Mouse (Mus musculus): ENCODE measurements around the gene Noct. TPM values are rescaled to one million over a fixed set of nuclear protein-coding genes. Genes with fewer than 3 reads are reported as not detected.

The Noct gene
- polyA plus RNA-seq, 1 experiment from 2014 or later = 28.8 TPM

DNA sequence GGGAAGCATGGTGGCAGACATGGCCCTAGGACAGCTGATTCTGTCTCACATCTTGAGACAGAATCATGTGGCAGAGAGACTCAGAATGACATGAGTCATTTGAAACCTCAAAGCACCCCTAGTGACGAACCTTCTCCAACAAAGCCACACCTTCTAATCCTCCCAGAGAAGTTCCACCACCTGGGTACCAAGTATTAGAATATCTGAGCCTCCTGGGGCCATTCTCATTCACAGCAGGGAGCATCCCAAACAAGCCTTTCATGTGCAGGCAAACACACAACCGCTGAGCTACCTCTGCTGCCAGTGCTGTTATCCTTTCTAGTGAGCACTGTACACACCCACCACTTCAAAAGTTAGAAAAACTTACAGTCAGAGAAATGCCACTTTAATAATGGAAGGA, 70.0 kb downstream of the Noct start:
- no peak for ATAC-seq
- 50% methylated on average over 2 of the region's 2 CpGs for WGBS
- Histone ChIP-seq H3K27me3 (replicated peaks; ENCODE audit: control insufficient read depth, insufficient read depth, low read length) (no peaks in the 10 kb centered on the region), H3K36me3 (ENCODE audit: control insufficient read depth, insufficient read depth, low read length) (no peaks in the 10 kb centered on the region), H3K9ac (ENCODE audit: low read depth, low read length) (no peak overlapping the region), H3K27ac (ENCODE audit: low read depth, low read length) (no peak overlapping the region), H3K4me3 (ENCODE audit: low read length) (no peak overlapping the region), H3K9me3 (ENCODE audit: control insufficient read depth, low read length) (no peaks in the 10 kb centered on the region), H3K4me2 (ENCODE audit: low read length) (no peak overlapping the region), H3K4me1 (ENCODE audit: control insufficient read depth, insufficient read depth, low read depth, low read length) (no peaks in the 10 kb centered on the region; the same call in 1 of the 2 replicates)

DNA sequence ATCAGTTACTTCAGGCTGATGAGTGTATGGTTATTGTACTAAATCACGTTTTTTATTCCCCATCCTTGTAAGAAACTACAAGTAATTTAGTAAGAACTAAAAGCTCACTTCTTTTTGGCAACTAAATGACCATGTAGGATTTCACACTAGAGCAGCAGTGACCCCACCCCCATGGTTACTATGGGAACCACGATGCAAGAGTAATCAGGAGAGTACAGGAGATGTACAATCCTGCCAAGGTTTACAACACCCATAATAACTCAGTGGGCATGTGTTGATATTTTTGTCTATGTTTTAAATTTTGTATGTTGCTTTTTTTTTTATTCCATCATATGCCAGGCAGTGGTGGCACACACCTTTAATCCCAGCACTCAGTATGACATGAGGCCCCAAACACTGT, 71.0 kb downstream of the Noct start:
- no peaks in the 10 kb centered on the region for H3K9me3 ChIP-seq (ENCODE audit: control insufficient read depth, low read length)
- H3K4me1 ChIP-seq (ENCODE audit: control insufficient read depth, insufficient read depth, low read depth, low read length) = no peaks in the 10 kb centered on the region; the same call in 1 of the 2 replicates
- H3K4me2 ChIP-seq (ENCODE audit: low read length) = no peak overlapping the region
- no peak overlapping the region for H3K4me3 ChIP-seq (ENCODE audit: low read length)
- H3K9ac ChIP-seq (ENCODE audit: low read depth, low read length) = no peak overlapping the region
- no peaks in the 10 kb centered on the region for H3K27me3 ChIP-seq (replicated peaks; ENCODE audit: control insufficient read depth, insufficient read depth, low read length)
- 51% methylated on average over 2 of the region's 2 CpGs for WGBS
- H3K27ac ChIP-seq (ENCODE audit: low read depth, low read length) = no peak overlapping the region
- ATAC-seq = no peak
- H3K36me3 ChIP-seq (ENCODE audit: control insufficient read depth, insufficient read depth, low read length) = no peaks in the 10 kb centered on the region

DNA sequence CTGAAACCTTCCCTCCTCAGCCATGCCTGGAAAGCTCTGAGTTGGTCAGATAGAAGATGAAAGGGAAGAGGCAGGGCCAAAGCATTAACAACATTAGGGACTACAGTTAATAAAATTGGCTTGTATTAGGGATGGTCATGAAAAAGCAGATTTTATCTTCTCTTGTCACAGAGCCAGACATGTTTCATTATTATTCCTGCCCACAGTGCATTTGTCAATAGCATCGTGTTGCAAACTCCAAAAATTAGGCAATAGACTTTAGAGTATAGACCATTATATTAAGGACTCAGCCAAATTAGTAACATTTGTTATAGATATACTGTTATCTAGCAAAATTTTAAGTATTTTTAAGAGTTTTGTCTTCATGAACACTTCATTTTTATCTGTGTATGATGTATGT, 72.5 kb downstream of the Noct start:
- ATAC-seq = no peak
- no peak overlapping the region for H3K4me3 ChIP-seq (ENCODE audit: low read length)
- H3K36me3 ChIP-seq (ENCODE audit: control insufficient read depth, insufficient read depth, low read length) = no peaks in the 10 kb centered on the region
- H3K9me3 ChIP-seq (ENCODE audit: control insufficient read depth, low read length) = no peaks in the 10 kb centered on the region
- no peak overlapping the region for H3K9ac ChIP-seq (ENCODE audit: low read depth, low read length)
- no peak overlapping the region for H3K27ac ChIP-seq (ENCODE audit: low read depth, low read length)
- no peak overlapping the region for H3K4me2 ChIP-seq (ENCODE audit: low read length)
- no peaks in the 10 kb centered on the region; the same call in 1 of the 2 replicates for H3K4me1 ChIP-seq (ENCODE audit: control insufficient read depth, insufficient read depth, low read depth, low read length)
- 76% methylated on average over 1 of the region's 1 CpGs for WGBS
- H3K27me3 ChIP-seq (replicated peaks; ENCODE audit: control insufficient read depth, insufficient read depth, low read length) = no peaks in the 10 kb centered on the region

Small RNA genes lying within 50 kb of the gene (microRNA-seq; reads per million reads assigned to microRNA genes)
- gene Gm24282 = not detected

Other genes starting within 250 kb of the Noct start
- 30.2 and 31.4 TPM in 2 replicates for gene Elf2, start 116.2 kb downstream of the Noct start, polyA plus RNA-seq (2015; fragmentation: Nextera tagmentation; extraction: Ambion mirVana)
- 1.8 and 2.2 TPM in 2 replicates for gene Mgarp, start 172.3 kb downstream of the Noct start, polyA plus RNA-seq (2015; fragmentation: Nextera tagmentation; extraction: Ambion mirVana)
- gene Ndufc1, start 184.5 kb downstream of the Noct start, polyA plus RNA-seq (2015; fragmentation: Nextera tagmentation; extraction: Ambion mirVana) = 688 and 807 TPM in 2 replicates
- 32.6 and 34.5 TPM in 2 replicates for gene Naa15, start 190.7 kb downstream of the Noct start, polyA plus RNA-seq (2015; fragmentation: Nextera tagmentation; extraction: Ambion mirVana)

All from hindbrain, embryonic 16.5 days (tissue).